Mouse (Mus musculus) midbrain, embryonic 16.5 days (tissue): ENCODE measurements around the gene Nol3. TPM values are rescaled to one million over a fixed set of nuclear protein-coding genes. Genes with fewer than 3 reads are reported as not detected.

Experiments
- ATAC-seq: fragments of 200-750 bp; cut with Nextera tagmentation; 2 replicates; pipeline ENCODE4 v1.8.0; 2017; ENCODE audit warnings: moderate TSS enrichment
- H3K27ac ChIP-seq: fragments of 300-500 bp; sonication (generic); 2 replicates; pipeline ENCODE4 v1.5.1; 2014; ENCODE audit warnings: mild to moderate bottlenecking, low read length, mixed read lengths
- H3K27me3 ChIP-seq: fragments of 300-500 bp; sonication (generic); 2 replicates; pipeline ENCODE4 v1.6.1; 2014; ENCODE audit warnings: low read depth, low read length, mixed read lengths; ENCODE audit not compliant: control insufficient read depth, insufficient read depth
- H3K36me3 ChIP-seq: fragments of 300-500 bp; sonication (generic); 2 replicates; pipeline ENCODE4 v1.6.1; 2014; ENCODE audit warnings: mild to moderate bottlenecking, low read length, moderate library complexity, mixed read lengths; ENCODE audit not compliant: control insufficient read depth, insufficient read depth
- H3K4me1 ChIP-seq: fragments of 300-500 bp; sonication (generic); 2 replicates; pipeline ENCODE4 v1.6.1; 2014; ENCODE audit warnings: mild to moderate bottlenecking, low read length, mixed read lengths; ENCODE audit not compliant: control insufficient read depth, insufficient read depth
- H3K4me2 ChIP-seq: fragments of 300-500 bp; sonication (generic); 2 replicates; pipeline ENCODE4 v1.6.1; 2014; ENCODE audit warnings: mild to moderate bottlenecking, low read length, mixed read lengths
- H3K4me3 ChIP-seq: fragments of 300-500 bp; sonication (generic); 2 replicates; pipeline ENCODE4 v1.5.1; 2014; ENCODE audit warnings: low read depth, mild to moderate bottlenecking, low read length, moderate library complexity, mixed read lengths
- H3K9ac ChIP-seq: fragments of 300-500 bp; sonication (generic); 2 replicates; pipeline ENCODE4 v1.6.1; 2014; ENCODE audit warnings: low read depth, low read length, mixed read lengths
- H3K9me3 ChIP-seq: fragments of 300-500 bp; sonication (generic); replicated peaks from 2 replicates; pipeline ENCODE4 v1.6.1; 2014; ENCODE audit warnings: mild to moderate bottlenecking, low read length, mixed read lengths; ENCODE audit not compliant: control insufficient read depth, poor library complexity, severe bottlenecking
- WGBS: fragments of 180-500 bp; shearing (Covaris S2); extraction: QIAGEN DNeasy Blood & Tissue Kit; methylation state at CpG from one replicate; pipeline ENCODE4 v1.1.7; 2014; 5-methylcytosine and 5-hydroxymethylcytosine counted together
- microRNA counts: library from miRNA; unstranded; fragments of <30 nt; microRNA quantifications from one replicate; lab custom pipeline; 2016
- microRNA-seq: library from miRNA; unstranded; fragments of <30 nt; microRNA quantifications from one replicate; pipeline ENCODE4, GENCODE M21; 2017
- polyA plus RNA-seq: library from polyadenylated mRNA; unstranded; fragments of >200 nt; fragmentation: Nextera tagmentation; extraction: Ambion mirVana; gene quantifications from 2 replicates; pipeline ENCODE4 v1.2.1, GENCODE M21; 2015

Gene Nol3
- polyA plus RNA-seq, 1 experiment from 2014 or later: 4.5 TPM

GRCm38 (mm10) chr8:105318662-105319190 lies 42.8 kb downstream of the Nol3 start:
- no peak overlapping the region for H3K27ac ChIP-seq
- H3K9me3 ChIP-seq: no peaks in the 10 kb centered on the region
- ATAC-seq: no peak
- no peak overlapping the region for H3K9ac ChIP-seq
- H3K36me3 ChIP-seq: peaks cover 15% of the 10 kb centered on the region
- H3K27me3 ChIP-seq: no peaks in the 10 kb centered on the region
- no peak overlapping the region for H3K4me3 ChIP-seq
- no peak overlapping the region for H3K4me2 ChIP-seq
- H3K4me1 ChIP-seq: no peaks in the 10 kb centered on the region
- WGBS: 84% methylated on average over 11 of the region's 11 CpGs

DNA sequence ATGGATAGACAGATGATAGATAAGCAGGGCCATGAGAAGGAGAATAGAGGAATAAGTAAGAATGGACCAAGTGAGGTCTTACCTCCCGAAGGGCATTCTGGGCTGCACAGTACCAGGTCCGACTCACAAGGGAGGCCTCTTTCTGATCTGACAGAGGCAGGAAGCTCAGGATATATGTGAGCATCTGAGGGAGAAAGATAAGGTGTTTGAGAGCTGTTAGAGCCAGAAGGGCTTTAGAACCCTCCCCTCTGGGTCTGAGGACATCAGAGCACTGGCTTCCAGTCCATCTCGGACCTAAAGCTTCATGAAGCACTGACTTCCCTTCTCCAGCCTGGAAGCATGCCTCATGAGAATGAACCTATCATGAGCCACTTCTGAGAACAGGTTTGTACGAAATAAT lies 47.2 kb downstream of the Nol3 start:
- Histone ChIP-seq H3K9ac (no peak overlapping the region), H3K4me1 (peaks cover 17% of the 10 kb centered on the region), H3K36me3 (peaks cover 2% of the 10 kb centered on the region; the same call in 1 of the 2 replicates), H3K27me3 (no peaks in the 10 kb centered on the region), H3K27ac (no peak overlapping the region), H3K9me3 (no peaks in the 10 kb centered on the region), H3K4me2 (no peak overlapping the region), H3K4me3 (no peak overlapping the region)
- no peak for ATAC-seq
- 97% methylated on average over 4 of the region's 4 CpGs for WGBS

DNA sequence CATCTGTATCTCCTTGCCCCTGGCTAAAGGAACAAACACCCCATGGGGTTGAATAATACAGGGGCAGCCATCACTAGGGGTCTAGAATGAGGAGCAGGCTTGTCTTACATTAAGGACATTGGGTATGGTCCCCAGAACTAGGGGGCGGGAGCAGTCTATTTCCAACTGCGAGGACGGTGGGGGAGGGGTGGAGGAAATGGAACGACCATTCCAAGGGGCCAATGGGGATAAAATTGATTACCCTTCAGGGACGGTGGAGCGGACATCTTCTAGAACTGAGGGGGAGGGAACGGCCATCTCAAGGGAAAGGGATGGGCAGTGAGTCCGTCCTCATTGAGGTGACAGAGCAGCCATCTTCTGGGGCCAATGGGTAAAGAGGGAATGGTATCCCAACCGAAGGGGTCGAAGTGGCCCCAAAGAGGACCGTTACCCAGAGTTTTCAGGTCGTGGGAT lies 49.7 kb downstream of the Nol3 start:
- Histone ChIP-seq H3K27me3 (no peaks in the 10 kb centered on the region), H3K4me1 (peaks cover 17% of the 10 kb centered on the region), H3K4me3 (peak overlapping the region; percentile 66), H3K9me3 (no peaks in the 10 kb centered on the region), H3K4me2 (peak overlapping the region; percentile 79), H3K9ac (peak overlapping the region; percentile 88), H3K36me3 (peaks cover 20% of the 10 kb centered on the region), H3K27ac (peak overlapping the region; percentile 82)
- WGBS: 0% methylated on average over 12 of the region's 12 CpGs
- ATAC-seq: peak; percentile 68

DNA sequence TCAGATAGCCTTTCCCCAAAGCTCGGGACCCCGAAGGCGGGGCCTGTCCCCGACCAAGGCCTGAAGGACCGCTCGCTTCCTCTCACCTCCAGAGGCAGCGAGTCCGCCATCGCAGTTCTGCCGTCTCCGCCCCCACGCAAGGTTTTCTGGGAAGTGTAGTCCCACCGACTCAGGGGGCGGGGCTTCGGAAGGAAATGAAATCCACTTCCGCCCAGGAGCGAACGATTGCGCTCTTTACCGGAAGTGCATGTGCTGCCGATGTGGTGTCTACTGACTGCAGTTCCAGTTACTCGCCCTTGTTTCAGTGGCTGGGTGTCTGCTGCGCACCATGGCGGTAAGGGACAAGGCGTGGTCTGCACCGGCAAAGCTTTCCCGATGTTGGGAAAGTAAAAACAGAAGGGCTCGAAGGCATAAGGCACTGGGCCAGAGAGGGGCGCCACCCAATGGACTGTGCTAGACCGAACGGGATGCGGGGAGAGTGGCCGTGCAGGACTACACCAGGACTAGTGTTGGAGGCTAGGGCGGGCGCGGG lies 50.3 kb downstream of the Nol3 start, which contains the start of the genes Lrrc29 and Tmem208:
Gene Lrrc29 (minus strand): TSS at position 138 of the 532 bp plus-strand sequence.
Gene Tmem208 (plus strand): TSS at position 214 of the 532 bp plus-strand sequence.
- Histone ChIP-seq H3K4me1 (peaks cover 17% of the 10 kb centered on the region), H3K36me3 (peaks cover 25% of the 10 kb centered on the region), H3K27ac (peak within 1 kb of the TSS; percentile 82), H3K9ac (peak within 1 kb of the TSS; percentile 88), H3K4me2 (peak within 1 kb of the TSS; percentile 79), H3K4me3 (peak within 1 kb of the TSS; percentile 66), H3K9me3 (no peaks in the 10 kb centered on the region), H3K27me3 (no peaks in the 10 kb centered on the region)
- peak; percentile 90 for ATAC-seq
- under 1% methylated on average over 36 of the region's 36 CpGs for WGBS

DNA sequence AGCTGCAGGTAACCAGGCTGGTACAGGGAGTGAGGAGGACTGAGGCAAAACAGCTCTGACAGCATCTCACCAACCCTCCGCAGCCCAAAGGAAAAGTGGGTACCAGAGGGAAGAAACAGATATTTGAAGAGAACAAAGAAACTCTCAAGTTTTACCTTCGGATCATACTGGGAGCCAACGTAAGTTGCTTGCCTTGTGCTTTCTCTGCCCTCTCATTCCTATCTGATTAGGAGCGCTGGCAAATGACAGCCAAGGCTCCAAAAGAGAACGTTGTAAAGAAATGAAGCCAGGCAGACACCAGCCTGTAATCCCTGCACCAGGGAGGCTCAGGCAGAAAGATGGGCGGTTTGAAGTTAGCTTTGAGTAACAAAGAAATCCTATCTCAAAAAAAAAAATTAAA lies 51.0 kb downstream of the Nol3 start:
- peaks cover 33% of the 10 kb centered on the region for H3K36me3 ChIP-seq
- 43% methylated on average over 6 of the region's 6 CpGs for WGBS
- no peak for ATAC-seq

GRCm38 (mm10) chr8:105330325-105330724 lies 54.4 kb downstream of the Nol3 start:
- no peaks in the 10 kb centered on the region for H3K9me3 ChIP-seq
- H3K9ac ChIP-seq: no peak overlapping the region
- H3K27me3 ChIP-seq: no peaks in the 10 kb centered on the region
- peaks cover 10% of the 10 kb centered on the region for H3K4me1 ChIP-seq
- no peak overlapping the region for H3K4me3 ChIP-seq
- H3K36me3 ChIP-seq: peaks cover 39% of the 10 kb centered on the region
- no peak for ATAC-seq
- 94% methylated on average over 12 of the region's 12 CpGs for WGBS
- H3K4me2 ChIP-seq: no peak overlapping the region
- no peak overlapping the region for H3K27ac ChIP-seq

More for the DNA sequence above, 51.0 kb downstream of the Nol3 start:
- peak overlapping the region; percentile 66 for H3K4me3 ChIP-seq
- peak overlapping the region; percentile 60 for H3K4me2 ChIP-seq
- H3K27me3 ChIP-seq: no peaks in the 10 kb centered on the region
- no peak overlapping the region for H3K27ac ChIP-seq
- H3K4me1 ChIP-seq: peaks cover 17% of the 10 kb centered on the region
- no peaks in the 10 kb centered on the region for H3K9me3 ChIP-seq
- peak overlapping the region; percentile 68 for H3K9ac ChIP-seq

DNA sequence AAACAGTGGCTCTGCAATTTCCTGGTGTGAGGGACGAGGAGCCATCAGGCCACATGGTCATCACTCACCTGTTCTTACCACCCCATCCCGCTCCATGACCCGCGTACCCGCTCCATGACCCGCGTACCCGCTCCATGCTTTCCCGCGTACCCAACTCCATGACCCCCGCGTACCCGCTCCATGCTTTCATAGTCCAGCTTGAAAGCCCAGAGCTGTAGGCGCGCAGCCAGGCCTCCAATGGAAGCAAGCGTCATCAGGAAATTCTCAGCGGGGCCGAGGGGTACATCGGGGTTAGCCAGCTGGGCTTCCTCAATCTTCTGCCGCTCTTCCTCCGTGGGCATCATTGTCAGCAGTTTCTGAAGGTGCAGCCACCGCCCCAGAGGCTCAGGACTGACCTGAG lies 55.5 kb downstream of the Nol3 start:
- Histone ChIP-seq H3K9me3 (no peaks in the 10 kb centered on the region), H3K4me2 (no peak overlapping the region), H3K4me1 (peaks cover 7% of the 10 kb centered on the region), H3K27me3 (no peaks in the 10 kb centered on the region), H3K27ac (no peak overlapping the region), H3K9ac (no peak overlapping the region), H3K36me3 (peaks cover 39% of the 10 kb centered on the region), H3K4me3 (no peak overlapping the region)
- 96% methylated on average over 22 of the region's 22 CpGs for WGBS
- no peak for ATAC-seq

MicroRNAs encoded within 50 kb of the gene (microRNA counts, 519-probe panel; counts per million panel counts)
- microRNA mmu-miR-328 (lab: Ali Mortazavi, UCI): 1,942 counts per million, percentile 44 among the panel's probes with 10 or more counts

Small RNAs within 50 kb of the gene (microRNA-seq; reads per million reads assigned to microRNA genes)
- gene Gm27320 (not detected), gene Mir328 (482 reads per million, percentile 72 among the genes with 10 or more reads in this experiment)

Other genes with a start within 250 kb of the Nol3 start
- not detected in 2 replicates for gene Ces3a, start 227.5 kb upstream of the Nol3 start, polyA plus RNA-seq
- not detected in 2 replicates for gene Ces3b, start 192.4 kb upstream of the Nol3 start, polyA plus RNA-seq
- not detected in 2 replicates for gene Ces4a, start 144.3 kb upstream of the Nol3 start, polyA plus RNA-seq
- gene Cbfb, start 105.5 kb upstream of the Nol3 start, polyA plus RNA-seq: 19.7 and 22.9 TPM in 2 replicates
- 34.6 and 37.5 TPM in 2 replicates for gene D230025D16Rik, start 51.0 kb upstream of the Nol3 start, polyA plus RNA-seq
- gene B3gnt9, start 21.0 kb upstream of the Nol3 start, polyA plus RNA-seq: 5.8 and 8.9 TPM in 2 replicates
- gene Tradd, start 11.5 kb upstream of the Nol3 start, polyA plus RNA-seq: 12.8 and 14.0 TPM in 2 replicates
- gene Fbxl8, start 11.5 kb upstream of the Nol3 start, polyA plus RNA-seq: 0.82 and 1.1 TPM in 2 replicates
- gene Hsf4, start 6.3 kb upstream of the Nol3 start, polyA plus RNA-seq: 0.35 and 0.40 TPM in 2 replicates
- 168 and 175 TPM in 2 replicates for gene 4931428F04Rik, start 13.7 kb downstream of the Nol3 start, polyA plus RNA-seq
- gene Exoc3l, start 20.0 kb downstream of the Nol3 start, polyA plus RNA-seq: 10.5 and 12.0 TPM in 2 replicates
- gene E2f4, start 21.5 kb downstream of the Nol3 start, polyA plus RNA-seq: 40.1 and 41.6 TPM in 2 replicates
- gene Elmo3, start 29.5 kb downstream of the Nol3 start, polyA plus RNA-seq: 0.88 and 1.1 TPM in 2 replicates
- gene Lrrc29, start 50.1 kb downstream of the Nol3 start, polyA plus RNA-seq: 0.83 and 0.88 TPM in 2 replicates
- 118 and 143 TPM in 2 replicates for gene Tmem208, start 50.2 kb downstream of the Nol3 start, polyA plus RNA-seq
- gene Fhod1, start 71.8 kb downstream of the Nol3 start, polyA plus RNA-seq: 0.49 and 1.0 TPM in 2 replicates
- gene Slc9a5, start 72.7 kb downstream of the Nol3 start, polyA plus RNA-seq: 13.3 and 15.1 TPM in 2 replicates
- gene Plekhg4, start 97.1 kb downstream of the Nol3 start, polyA plus RNA-seq: 2.4 and 2.7 TPM in 2 replicates
- gene Kctd19, start 137.4 kb downstream of the Nol3 start, polyA plus RNA-seq: not detected in 2 replicates
- gene Lrrc36, start 137.4 kb downstream of the Nol3 start, polyA plus RNA-seq: 0.85 and 0.89 TPM in 2 replicates
- gene Tppp3, start 195.4 kb downstream of the Nol3 start, polyA plus RNA-seq: 153 and 159 TPM in 2 replicates
- gene Zdhhc1, start 220.8 kb downstream of the Nol3 start, polyA plus RNA-seq: 33.6 and 38.4 TPM in 2 replicates
- gene Hsd11b2, start 242.6 kb downstream of the Nol3 start, polyA plus RNA-seq: 2.7 and 3.6 TPM in 2 replicates